Mouse (Mus musculus): ENCODE results near the gene Hivep3. TPM values are rescaled to one million over a fixed set of nuclear protein-coding genes. Genes with fewer than 3 reads are reported as not detected.

Gene Hivep3
- total RNA-seq, 1 experiment from 2014 or later: 6.3 TPM

- no peak for ATAC-seq (replicated peaks; ENCODE audit: low read depth, poor library complexity, severe bottlenecking)
Measured at GRCm38 (mm10) chr4:119990346-119990745, 256.8 kb downstream of the Hivep3 start.

DNA sequence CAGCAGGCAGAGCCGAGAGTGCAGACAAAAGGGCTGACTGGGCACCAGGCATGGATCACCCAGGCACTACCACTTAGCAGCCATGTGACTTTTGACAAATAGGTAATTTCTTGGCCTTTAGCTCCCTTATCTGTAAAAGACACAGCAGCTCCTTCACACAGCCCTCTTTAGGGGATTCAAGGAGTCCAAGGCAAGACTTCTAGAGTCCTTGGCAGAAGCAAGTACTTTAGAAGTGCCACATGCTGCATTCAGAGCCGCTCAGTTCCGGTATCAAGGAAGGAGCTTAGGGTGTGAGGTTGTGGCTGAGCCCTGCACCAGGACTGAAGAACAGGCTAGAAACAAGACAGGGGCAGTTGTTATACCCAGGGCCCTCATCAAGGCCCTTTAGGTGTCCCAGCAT, 257.3 kb downstream of the Hivep3 start:
- no peak for ATAC-seq (replicated peaks; ENCODE audit: low read depth, poor library complexity, severe bottlenecking)

GRCm38 (mm10) chr4:119991758-119992157, 258.2 kb downstream of the Hivep3 start:
- ATAC-seq (replicated peaks; ENCODE audit: low read depth, poor library complexity, severe bottlenecking): 0 out of 2 replicates have a peak, but pooled peaks have one; percentile 20

GRCm38 (mm10) chr4:119996377-119996776, 262.8 kb downstream of the Hivep3 start:
- peak; percentile 48 for ATAC-seq (replicated peaks; ENCODE audit: low read depth, poor library complexity, severe bottlenecking)

DNA sequence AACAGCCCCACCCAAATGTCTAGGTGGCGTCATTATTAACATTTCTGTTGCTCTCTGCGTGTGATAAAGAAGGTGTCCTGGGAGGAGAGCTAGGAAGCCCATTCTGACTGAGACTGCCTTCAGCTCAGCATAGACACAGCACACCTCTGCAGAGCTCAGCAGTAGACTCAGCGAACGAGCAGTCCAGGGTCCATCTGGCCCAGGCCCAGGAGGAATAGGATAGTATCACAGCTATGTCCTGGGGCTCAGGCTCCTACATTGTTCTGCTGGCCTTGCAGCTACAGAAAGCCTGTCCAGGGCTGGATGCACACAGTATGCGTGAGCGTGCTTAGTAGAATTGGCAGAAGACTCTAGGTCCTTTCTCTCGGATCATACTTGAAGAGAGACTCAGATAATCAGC, 263.8 kb downstream of the Hivep3 start:
- ATAC-seq (replicated peaks; ENCODE audit: low read depth, poor library complexity, severe bottlenecking): no peak

GRCm38 (mm10) chr4:119998911-119999310, 265.3 kb downstream of the Hivep3 start:
- no peak for ATAC-seq (replicated peaks; ENCODE audit: low read depth, poor library complexity, severe bottlenecking)

DNA sequence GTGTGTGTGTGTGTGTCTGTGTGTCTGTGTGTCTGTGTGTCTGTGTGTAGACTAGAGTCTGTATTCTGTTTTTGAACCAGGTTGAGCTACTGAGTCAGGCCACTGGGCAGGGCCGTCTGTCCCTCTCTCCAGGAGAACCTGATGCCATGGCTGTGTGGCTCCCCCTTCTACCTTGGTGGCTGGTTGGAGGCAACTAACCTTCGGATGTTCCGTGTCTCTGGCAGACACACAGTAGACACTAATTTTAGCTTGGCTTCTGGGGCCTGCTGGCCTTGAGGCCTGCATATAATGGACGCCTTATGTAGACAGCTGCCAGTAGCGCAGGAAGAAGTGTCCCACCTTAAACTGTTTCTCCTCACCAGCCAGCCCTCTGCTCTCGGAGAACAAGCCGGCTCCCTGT, 267.3 kb downstream of the Hivep3 start:
- no peak for ATAC-seq (replicated peaks; ENCODE audit: low read depth, poor library complexity, severe bottlenecking)

GRCm38 (mm10) chr4:120003006-120003405, 269.4 kb downstream of the Hivep3 start:
- ATAC-seq (replicated peaks; ENCODE audit: low read depth, poor library complexity, severe bottlenecking): no peak

DNA sequence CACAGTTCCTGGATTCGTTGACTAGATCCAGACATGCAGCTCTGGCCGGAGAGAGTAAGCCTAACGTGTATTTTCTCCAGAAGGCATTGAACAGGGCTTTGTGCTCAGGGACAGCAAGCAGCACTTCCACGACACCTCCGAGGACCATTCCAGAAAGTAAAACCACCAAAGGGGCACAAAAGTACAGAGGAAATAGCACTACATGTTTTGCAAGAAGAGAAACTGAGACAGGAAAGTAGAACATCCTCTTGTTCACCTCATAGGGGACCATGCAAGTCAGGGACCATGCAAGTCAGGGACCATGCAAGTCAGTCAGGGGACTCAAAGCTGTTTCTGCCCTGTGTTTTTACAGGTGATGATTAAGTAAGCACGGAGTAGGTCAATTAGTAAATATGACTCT, 272.5 kb downstream of the Hivep3 start:
- ATAC-seq (replicated peaks; ENCODE audit: low read depth, poor library complexity, severe bottlenecking): no peak

DNA sequence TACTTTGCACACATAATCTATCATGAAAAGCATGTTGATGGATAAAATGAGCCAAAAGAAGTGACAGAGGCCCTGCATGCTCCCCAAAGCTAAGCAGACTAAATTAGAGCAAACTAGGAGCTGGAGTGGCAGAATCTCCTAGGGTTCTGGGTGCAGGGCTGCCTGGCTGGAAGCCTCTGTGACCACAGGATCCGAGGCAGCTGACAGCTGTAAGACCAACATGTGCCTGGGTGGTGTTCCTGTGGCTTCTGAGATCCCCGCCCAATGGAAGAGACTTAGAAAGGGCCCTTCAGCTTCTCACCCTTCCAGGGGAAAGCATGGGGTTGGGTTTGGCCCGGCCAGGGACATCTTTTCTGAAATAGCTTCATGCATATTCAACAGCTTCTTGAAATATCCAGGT, 274.3 kb downstream of the Hivep3 start:
- peak; percentile 80 for ATAC-seq (replicated peaks; ENCODE audit: low read depth, poor library complexity, severe bottlenecking)

GRCm38 (mm10) chr4:120009151-120009550, 275.6 kb downstream of the Hivep3 start:
- ATAC-seq (replicated peaks; ENCODE audit: low read depth, poor library complexity, severe bottlenecking): no peak

DNA sequence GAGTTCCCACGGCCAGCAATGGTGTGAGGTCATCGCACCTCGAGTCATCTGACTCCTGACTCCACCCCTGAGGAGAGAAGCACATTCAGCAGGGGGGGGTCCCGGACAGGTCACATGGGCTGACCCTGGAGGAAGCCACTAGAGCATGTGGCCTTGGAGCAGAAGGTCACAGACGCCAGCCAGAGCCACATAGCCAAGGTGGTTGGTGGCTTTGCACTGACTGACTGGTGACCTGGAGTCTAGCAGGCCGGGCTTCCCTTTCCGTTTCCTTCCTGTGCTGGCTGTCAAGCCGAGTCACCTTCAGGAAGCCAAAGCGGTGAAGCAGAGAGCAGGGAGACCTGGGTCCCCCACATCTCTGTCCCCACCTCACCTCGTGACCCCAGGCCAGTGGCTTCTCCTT, 278.2 kb downstream of the Hivep3 start:
- peak; percentile 44 for ATAC-seq (replicated peaks; ENCODE audit: low read depth, poor library complexity, severe bottlenecking)

DNA sequence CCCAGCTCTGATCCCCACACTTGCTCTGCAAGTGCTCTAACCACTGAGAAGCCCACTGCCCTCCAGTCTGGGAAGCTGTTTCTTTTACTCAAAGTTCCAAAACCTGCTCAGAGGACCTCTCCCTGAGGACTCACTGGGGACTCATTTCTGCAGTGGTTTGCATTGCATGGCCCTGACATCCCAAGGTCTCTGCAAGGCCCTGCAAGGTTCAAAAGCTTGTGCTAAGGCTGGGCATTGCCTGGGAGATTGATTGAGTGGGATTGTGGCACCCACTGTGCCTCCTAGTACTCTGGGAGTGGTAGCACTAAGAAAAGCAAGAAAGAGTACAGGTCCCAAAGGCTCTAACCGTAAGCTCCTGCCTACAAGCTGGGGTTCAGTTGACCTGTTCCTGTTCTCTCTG, 279.3 kb downstream of the Hivep3 start:
- ATAC-seq (replicated peaks; ENCODE audit: low read depth, poor library complexity, severe bottlenecking): no peak

DNA sequence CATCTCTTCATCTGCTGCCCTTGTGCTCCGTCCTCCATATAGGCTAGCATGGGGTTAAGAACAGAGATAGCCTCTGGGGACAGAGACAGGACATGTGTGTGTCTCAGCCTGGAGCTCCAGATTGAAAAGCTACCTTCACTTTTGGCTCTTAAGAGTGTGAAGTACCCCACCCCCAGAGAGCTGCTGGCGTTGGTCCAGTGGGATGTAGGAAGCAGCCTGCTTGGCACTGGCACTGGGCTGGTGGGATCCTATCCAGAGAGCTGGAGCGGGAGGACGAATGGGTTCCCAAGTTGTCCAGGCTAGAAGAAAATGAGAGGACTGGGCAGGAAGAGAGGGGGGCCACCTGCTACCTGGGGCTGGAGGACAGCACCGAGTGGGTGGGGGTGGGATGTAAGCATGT, 284.8 kb downstream of the Hivep3 start:
- no peak for ATAC-seq (replicated peaks; ENCODE audit: low read depth, poor library complexity, severe bottlenecking)

- ATAC-seq (replicated peaks; ENCODE audit: low read depth, poor library complexity, severe bottlenecking): no peak
Measured at GRCm38 (mm10) chr4:120022392-120022791, 288.8 kb downstream of the Hivep3 start.

GRCm38 (mm10) chr4:120023221-120023840, 289.7 kb downstream of the Hivep3 start:
- ATAC-seq (replicated peaks; ENCODE audit: low read depth, poor library complexity, severe bottlenecking): no peak

DNA sequence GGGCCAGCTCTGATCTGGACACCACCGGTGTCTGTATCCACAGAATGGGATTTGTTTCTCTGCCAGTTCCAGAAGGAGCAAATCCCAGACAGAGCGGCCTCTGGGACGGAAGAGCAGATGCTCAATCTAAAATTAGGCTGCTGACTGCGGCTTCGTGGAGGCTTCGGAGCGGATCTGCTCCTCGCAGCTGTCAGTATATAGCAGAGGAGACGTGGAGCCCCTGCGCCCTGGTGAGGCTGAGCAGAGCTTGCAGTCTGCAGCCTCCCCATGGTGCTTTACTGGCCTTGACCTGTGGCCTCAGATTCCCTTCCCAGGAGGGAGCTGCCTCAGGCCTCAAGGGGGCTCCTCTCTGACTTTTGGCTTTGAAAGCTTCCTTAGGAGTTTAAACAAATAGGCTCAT, 290.5 kb downstream of the Hivep3 start:
- no peak for ATAC-seq (replicated peaks; ENCODE audit: low read depth, poor library complexity, severe bottlenecking)

- no peak for ATAC-seq (replicated peaks; ENCODE audit: low read depth, poor library complexity, severe bottlenecking)
Measured at GRCm38 (mm10) chr4:120027671-120028070, 294.1 kb downstream of the Hivep3 start.

DNA sequence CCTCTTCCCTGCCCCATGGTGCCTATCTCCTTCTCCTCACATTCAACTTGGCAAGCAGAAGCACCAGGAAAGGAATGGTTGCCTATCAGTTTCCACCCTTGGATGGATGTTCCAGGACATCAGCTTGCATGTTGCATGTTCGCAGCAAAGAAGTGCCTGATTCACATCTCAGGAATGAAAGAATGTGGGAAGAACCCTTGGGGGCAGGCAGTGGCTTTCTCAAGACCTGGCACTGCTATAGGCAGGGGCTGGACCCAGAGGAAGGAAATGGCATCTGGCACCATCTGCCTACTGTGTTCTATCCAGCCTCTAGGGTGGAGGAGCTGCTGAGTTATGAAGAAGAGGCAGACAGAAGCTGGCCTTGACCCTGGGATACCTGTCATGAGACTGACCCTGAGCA, 296.4 kb downstream of the Hivep3 start:
- ATAC-seq (replicated peaks; ENCODE audit: low read depth, poor library complexity, severe bottlenecking): no peak

DNA sequence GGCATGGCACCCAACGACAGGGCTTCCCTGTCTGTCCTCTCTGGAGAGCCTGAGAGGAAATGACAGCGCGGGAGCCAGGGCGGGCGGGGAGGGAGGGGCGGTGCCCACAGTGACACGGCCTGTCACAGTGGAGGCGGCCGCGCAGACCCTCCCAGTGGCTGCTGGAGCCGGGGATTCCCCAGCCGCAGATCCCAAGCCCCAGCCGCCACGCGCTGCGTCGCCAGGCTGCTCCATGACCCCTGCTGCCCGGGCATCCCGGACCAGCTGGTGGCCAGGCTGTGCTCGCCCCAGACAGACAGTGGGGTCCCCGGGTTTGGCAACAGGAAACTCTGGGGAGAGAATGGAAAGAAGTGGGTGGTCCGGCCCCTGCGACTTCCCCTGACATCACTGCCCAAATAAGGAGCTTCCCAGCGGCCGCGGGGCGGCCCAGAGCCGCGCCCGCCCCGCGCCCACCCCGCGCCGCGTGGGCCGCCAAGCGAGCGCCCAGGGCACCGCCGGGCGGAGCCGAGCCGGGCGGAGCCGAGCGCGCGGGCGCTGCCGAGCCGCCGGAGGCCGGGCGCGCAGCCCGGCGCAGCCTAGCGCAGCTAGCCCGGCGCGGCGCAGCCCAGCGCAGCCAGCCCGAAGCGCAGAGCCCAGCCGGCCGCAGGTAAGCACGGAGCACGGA, 298.9 kb downstream of the Hivep3 start:
- ATAC-seq (replicated peaks; ENCODE audit: low read depth, poor library complexity, severe bottlenecking): peak; percentile 64

GRCm38 (mm10) chr4:120032984-120033355, 299.4 kb downstream of the Hivep3 start:
- ATAC-seq (replicated peaks; ENCODE audit: low read depth, poor library complexity, severe bottlenecking): no peak

GRCm38 (mm10) chr4:120036294-120036693, 302.7 kb downstream of the Hivep3 start:
- ATAC-seq (replicated peaks; ENCODE audit: low read depth, poor library complexity, severe bottlenecking): no peak

Measured in common myeloid progenitor, adult 5-6 weeks (primary cell).